Mouse (Mus musculus): ENCODE measurements around the gene Pskh1. TPM values are rescaled to one million over a fixed set of nuclear protein-coding genes. Genes with fewer than 3 reads are reported as not detected.
A peak's percentile ranks its signal among the peaks of the same experiment; 100 is the strongest.

The Pskh1 gene
- 23.0 and 23.2 TPM in 2 replicates for polyA plus RNA-seq (2016; fragmentation: Nextera tagmentation; extraction: Ambion mirVana)

- H3K4me1 ChIP-seq = peaks cover 11% of the 10 kb centered on the region
- H3K27me3 ChIP-seq = no peaks in the 10 kb centered on the region
- no peaks in the 10 kb centered on the region for H3K9me3 ChIP-seq
- H3K4me2 ChIP-seq (replicated peaks) = peak within 1 kb of the TSS; percentile 88
- H3K9ac ChIP-seq (replicated peaks) = peak within 1 kb of the TSS; percentile 96
- H3K36me3 ChIP-seq = no peaks in the 10 kb centered on the region
- under 1% methylated on average over 67 of the region's 68 CpGs for WGBS
- peak within 1 kb of the TSS; percentile 82 for H3K27ac ChIP-seq (replicated peaks)
- H3K4me3 ChIP-seq = peak within 1 kb of the TSS; percentile 94
- ATAC-seq (ENCODE audit: low FRiP score, low read depth) = peak; percentile 97
Observed at GRCm38 (mm10) chr8:105900180-105900940, at the start of gene Pskh1. Gene Pskh1, plus strand, starts transcription at chr8:105900441.

- WGBS = 81% methylated on average over 7 of the region's 7 CpGs
- H3K4me2 ChIP-seq (replicated peaks) = peak overlapping the region; percentile 87
- H3K4me1 ChIP-seq = peaks cover 11% of the 10 kb centered on the region
- H3K27ac ChIP-seq (replicated peaks) = no peak overlapping the region
- no peaks in the 10 kb centered on the region for H3K9me3 ChIP-seq
- no peak for ATAC-seq (ENCODE audit: low FRiP score, low read depth)
- no peaks in the 10 kb centered on the region for H3K27me3 ChIP-seq
- no peak overlapping the region; the same call in 1 of the 2 replicates for H3K9ac ChIP-seq (replicated peaks)
- H3K4me3 ChIP-seq = peak overlapping the region; percentile 20
- peaks cover 42% of the 10 kb centered on the region for H3K36me3 ChIP-seq
Observed at GRCm38 (mm10) chr8:105850611-105851010, 49.6 kb upstream of the Pskh1 start.

GRCm38 (mm10) chr8:105851651-105852143 is 48.5 kb upstream of the Pskh1 start:
- Histone ChIP-seq H3K4me1 (peaks cover 21% of the 10 kb centered on the region), H3K27ac (replicated peaks) (peak overlapping the region; percentile 64), H3K9me3 (no peaks in the 10 kb centered on the region), H3K4me2 (replicated peaks) (peak overlapping the region; percentile 87), H3K27me3 (no peaks in the 10 kb centered on the region), H3K36me3 (peaks cover 31% of the 10 kb centered on the region), H3K4me3 (peak overlapping the region; percentile 76), H3K9ac (replicated peaks) (peak overlapping the region; percentile 81)
- ATAC-seq (ENCODE audit: low FRiP score, low read depth) = peak; percentile 83
- under 1% methylated on average over 34 of the region's 34 CpGs for WGBS

- peak overlapping the region; percentile 76 for H3K4me3 ChIP-seq
- H3K9ac ChIP-seq (replicated peaks) = peak overlapping the region; percentile 81; the same call in 1 of the 2 replicates
- ATAC-seq (ENCODE audit: low FRiP score, low read depth) = no peak
- H3K27ac ChIP-seq (replicated peaks) = no peak overlapping the region
- H3K4me1 ChIP-seq = peaks cover 26% of the 10 kb centered on the region
- H3K9me3 ChIP-seq = no peaks in the 10 kb centered on the region
- H3K4me2 ChIP-seq (replicated peaks) = no peak overlapping the region
- 83% methylated on average over 12 of the region's 12 CpGs for WGBS
- no peaks in the 10 kb centered on the region for H3K27me3 ChIP-seq
- peaks cover 26% of the 10 kb centered on the region for H3K36me3 ChIP-seq
Observed at GRCm38 (mm10) chr8:105852146-105852729, 48.0 kb upstream of the Pskh1 start.

DNA sequence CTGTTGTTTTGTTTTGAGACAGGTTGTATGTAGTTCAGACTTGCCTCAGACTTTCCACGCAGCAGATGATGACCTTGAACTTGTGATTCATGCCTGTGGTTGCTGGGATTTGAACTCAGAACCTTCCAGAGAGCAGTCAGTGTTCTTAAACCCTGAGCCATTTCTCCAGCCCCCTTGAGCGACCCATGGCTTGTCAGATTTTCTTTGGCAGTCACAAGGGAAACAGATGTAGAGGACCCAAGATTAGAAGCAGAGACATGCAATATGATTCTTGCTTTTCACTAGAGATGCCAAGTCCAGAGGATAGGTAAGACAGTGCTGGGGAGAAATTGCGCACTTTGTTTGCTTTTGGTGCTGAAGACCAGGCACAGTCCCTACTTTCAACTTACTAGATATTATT is 47.1 kb upstream of the Pskh1 start, which contains the start of gene Cenpt:
Cenpt (minus strand) TSS at position 101 of the 400 bp plus-strand sequence.
- no peak within 1 kb of the TSS for H3K27ac ChIP-seq (replicated peaks)
- H3K4me3 ChIP-seq = no peak within 1 kb of the TSS
- no peaks in the 10 kb centered on the region for H3K27me3 ChIP-seq
- peaks cover 35% of the 10 kb centered on the region for H3K4me1 ChIP-seq
- no peak within 1 kb of the TSS for H3K9ac ChIP-seq (replicated peaks)
- H3K4me2 ChIP-seq (replicated peaks) = no peak within 1 kb of the TSS
- WGBS = 93% methylated on average over 3 of the region's 3 CpGs
- H3K9me3 ChIP-seq = no peaks in the 10 kb centered on the region
- no peak for ATAC-seq (ENCODE audit: low FRiP score, low read depth)
- peaks cover 22% of the 10 kb centered on the region for H3K36me3 ChIP-seq

GRCm38 (mm10) chr8:105854303-105854702 is 45.9 kb upstream of the Pskh1 start:
- no peaks in the 10 kb centered on the region for H3K9me3 ChIP-seq
- peak overlapping the region; percentile 86; the same call in 1 of the 2 replicates for H3K9ac ChIP-seq (replicated peaks)
- H3K4me1 ChIP-seq = peaks cover 44% of the 10 kb centered on the region
- peak overlapping the region; percentile 97 for H3K4me2 ChIP-seq (replicated peaks)
- no peaks in the 10 kb centered on the region for H3K27me3 ChIP-seq
- 22% methylated on average over 8 of the region's 8 CpGs for WGBS
- H3K27ac ChIP-seq (replicated peaks) = peak overlapping the region; percentile 83; the same call in 1 of the 2 replicates
- ATAC-seq (ENCODE audit: low FRiP score, low read depth) = peak; percentile 20; the same call in 1 of the 2 replicates
- peaks cover 18% of the 10 kb centered on the region for H3K36me3 ChIP-seq
- peak overlapping the region; percentile 79 for H3K4me3 ChIP-seq

GRCm38 (mm10) chr8:105854715-105855216 is 45.5 kb upstream of the Pskh1 start, which contains the start of gene Thap11:
Gene Thap11, plus strand, starts transcription at chr8:105855132.
- peak within 1 kb of the TSS; percentile 97 for H3K4me2 ChIP-seq (replicated peaks)
- no peaks in the 10 kb centered on the region for H3K9me3 ChIP-seq
- peak within 1 kb of the TSS; percentile 79 for H3K4me3 ChIP-seq
- peaks cover 49% of the 10 kb centered on the region for H3K4me1 ChIP-seq
- H3K27me3 ChIP-seq = no peaks in the 10 kb centered on the region
- peak within 1 kb of the TSS; percentile 83 for H3K27ac ChIP-seq (replicated peaks)
- peak; percentile 88 for ATAC-seq (ENCODE audit: low FRiP score, low read depth)
- H3K36me3 ChIP-seq = peaks cover 13% of the 10 kb centered on the region; the same call in 1 of the 2 replicates
- peak within 1 kb of the TSS; percentile 86 for H3K9ac ChIP-seq (replicated peaks)
- WGBS = under 1% methylated on average over 41 of the region's 43 CpGs

GRCm38 (mm10) chr8:105855248-105856167 is 44.7 kb upstream of the Pskh1 start:
- under 1% methylated on average over 71 of the region's 71 CpGs for WGBS
- H3K9me3 ChIP-seq = no peaks in the 10 kb centered on the region
- ATAC-seq (ENCODE audit: low FRiP score, low read depth) = peak; percentile 20
- peak overlapping the region; percentile 83 for H3K27ac ChIP-seq (replicated peaks)
- H3K36me3 ChIP-seq = peaks cover 13% of the 10 kb centered on the region; the same call in 1 of the 2 replicates
- peak overlapping the region; percentile 79 for H3K4me3 ChIP-seq
- H3K9ac ChIP-seq (replicated peaks) = peak overlapping the region; percentile 86
- H3K27me3 ChIP-seq = no peaks in the 10 kb centered on the region
- peak overlapping the region; percentile 97 for H3K4me2 ChIP-seq (replicated peaks)
- H3K4me1 ChIP-seq = peaks cover 50% of the 10 kb centered on the region

DNA sequence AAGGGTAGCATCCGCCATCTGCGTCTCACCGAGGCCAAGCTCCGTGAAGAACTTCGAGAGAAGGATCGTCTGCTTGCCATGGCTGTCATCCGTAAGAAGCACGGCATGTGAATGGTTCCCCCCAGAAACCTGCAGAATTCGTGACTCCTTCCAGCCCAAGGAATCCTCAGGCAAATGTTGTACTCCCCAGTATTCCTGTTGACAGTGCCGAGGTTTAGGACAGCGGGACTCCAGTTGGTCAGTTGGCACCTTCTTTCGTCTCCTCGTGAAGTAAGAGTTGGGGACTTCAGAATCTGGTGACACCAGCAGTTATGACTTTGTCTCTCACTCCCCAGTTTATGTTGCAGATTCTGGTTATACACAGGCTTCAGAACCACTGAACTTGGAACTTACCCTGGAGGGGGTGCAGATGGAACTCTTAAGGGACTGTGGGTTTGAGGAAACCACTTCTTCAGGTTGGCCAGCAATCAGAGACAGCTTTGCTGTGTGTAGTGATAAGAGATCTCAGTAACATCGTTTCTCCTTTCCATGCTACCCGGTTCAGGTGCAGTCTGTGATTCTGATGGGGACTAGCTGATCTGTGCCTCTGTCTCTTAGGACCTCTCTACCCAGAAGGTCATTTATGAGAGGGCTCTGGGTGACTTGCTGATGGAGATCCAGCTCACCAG is 43.9 kb upstream of the Pskh1 start:
- H3K27me3 ChIP-seq = no peaks in the 10 kb centered on the region
- H3K4me3 ChIP-seq = peak overlapping the region; percentile 79
- peak overlapping the region; percentile 86 for H3K9ac ChIP-seq (replicated peaks)
- H3K9me3 ChIP-seq = no peaks in the 10 kb centered on the region
- WGBS = 24% methylated on average over 15 of the region's 15 CpGs
- H3K4me2 ChIP-seq (replicated peaks) = peak overlapping the region; percentile 97
- H3K27ac ChIP-seq (replicated peaks) = peak overlapping the region; percentile 83
- peaks cover 13% of the 10 kb centered on the region; the same call in 1 of the 2 replicates for H3K36me3 ChIP-seq
- no peak for ATAC-seq (ENCODE audit: low FRiP score, low read depth)
- H3K4me1 ChIP-seq = peaks cover 48% of the 10 kb centered on the region

- H3K36me3 ChIP-seq = peaks cover 13% of the 10 kb centered on the region
- peaks cover 65% of the 10 kb centered on the region for H3K4me1 ChIP-seq
- H3K4me2 ChIP-seq (replicated peaks) = no peak overlapping the region
- no peak overlapping the region for H3K27ac ChIP-seq (replicated peaks)
- H3K4me3 ChIP-seq = no peak overlapping the region
- H3K27me3 ChIP-seq = no peaks in the 10 kb centered on the region
- no peak overlapping the region for H3K9ac ChIP-seq (replicated peaks)
- WGBS = 82% methylated on average over 5 of the region's 5 CpGs
- ATAC-seq (ENCODE audit: low FRiP score, low read depth) = no peak
- H3K9me3 ChIP-seq = no peaks in the 10 kb centered on the region
Observed at GRCm38 (mm10) chr8:105858495-105858894, 41.7 kb upstream of the Pskh1 start.
